Mouse (Mus musculus) erythroblast, embryonic 14.5 days (primary cell): ENCODE measurements around the gene Hk1.

Experiments
- GATA1 ChIP-seq: IDR thresholded peaks from 2 replicates; pipeline ENCODE4 v1.6.1; 2012; ENCODE audit warnings: low read length, inconsistent platforms, mixed read lengths
- TAL1 ChIP-seq: IDR thresholded peaks from 3 replicates; pipeline ENCODE4 v1.6.1; 2012; ENCODE audit warnings: low read length, inconsistent platforms, mixed read lengths

- TF ChIP-seq GATA1 (no peak), TAL1 (no peak)
These were observed 41.5 kb downstream of the Hk1 start for GRCm38 (mm10) chr10:62338176-62338575.
